Mouse (Mus musculus): ENCODE measurements around the gene Samd4b.
"Not testable (repeated sequence)": the region's sequence is repeated elsewhere in the genome, so short reads cannot be mapped to it uniquely, and the experiment has no call there.

DNA sequence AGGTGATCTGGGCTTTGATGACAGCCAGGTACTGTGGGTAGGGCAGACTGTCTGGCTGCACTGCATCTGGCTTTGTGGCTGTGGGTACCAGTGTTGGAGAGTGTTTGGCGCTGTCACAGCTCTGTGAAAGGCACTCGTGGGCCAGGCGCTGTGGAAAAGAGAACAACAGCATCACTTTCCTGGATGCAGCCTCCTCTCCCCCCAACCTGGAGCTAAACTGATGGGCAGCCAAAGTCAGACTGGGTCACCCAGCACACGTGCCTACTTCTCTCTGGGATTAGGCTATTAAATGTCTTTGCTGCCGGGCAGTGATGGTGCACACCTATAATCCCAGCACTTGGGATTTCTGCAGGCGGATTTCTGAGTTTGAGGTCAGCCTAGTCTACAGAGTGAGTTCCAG, 211.1 kb downstream of the Samd4b start:
- TF ChIP-seq CTCF, EP300 (IDR thresholded peaks at IDR 0.05; ENCODE audit: low read depth): not testable (repeated sequence)
